28 mouse cellular contexts compared by ENCODE assay signal in the genomic region with DNA sequence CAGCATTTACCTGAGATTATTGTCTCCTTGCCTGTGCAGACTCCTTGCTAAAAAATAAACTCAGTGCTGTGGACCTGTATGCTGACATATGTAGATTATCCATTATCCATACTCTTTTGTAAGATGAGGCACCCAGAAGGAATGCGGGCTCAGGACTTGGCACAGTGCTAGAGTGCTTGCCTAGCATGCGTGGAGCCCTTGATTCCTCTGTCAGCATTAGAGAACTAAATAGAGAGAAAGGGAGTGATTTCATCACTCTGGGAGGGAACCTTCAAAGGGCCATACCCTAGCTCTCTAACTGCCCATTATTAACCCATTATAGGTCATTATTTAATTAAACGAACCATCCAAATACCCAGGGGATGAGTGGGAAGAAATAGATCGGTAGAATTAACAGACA.
DNase-seq lines count a peak whose midpoint lies in the region; ATAC-seq and TF ChIP-seq lines count a peak whose summit lies in the region.
"Had no signal": no experiment of that assay in that cellular context is flagged by ENCODE, and none has a peak within 500 bp of the region (broad histone marks: within the 10 kb centered on the region; RNA-seq: fewer than 3 reads in every experiment).

No protein-coding gene starts in this region.

- H3K4me3 ChIP-seq in liver, postnatal 0 days (ENCODE audit: low read depth, low read length) = no peak overlapping the region
- no peak overlapping the region for H3K4me3 ChIP-seq in liver, embryonic 12.5 days
- no peak overlapping the region for H3K4me3 ChIP-seq in stomach, embryonic 14.5 days (ENCODE audit: low read depth, low read length)
- H3K4me3 ChIP-seq in midbrain, postnatal 0 days (ENCODE audit: low read depth, low read length) = no peak overlapping the region
- H3K4me3 ChIP-seq: embryonic facial prominence, embryonic 15.5 days; gastrocnemius, adult 2 months; heart, embryonic 13.5 days; hindbrain, embryonic 10.5 days; hindbrain, embryonic 15.5 days; kidney, embryonic 15.5 days; limb, embryonic 13.5 days; midbrain, embryonic 10.5 days; midbrain, embryonic 15.5 days had no signal

- H3K27ac ChIP-seq in liver, postnatal 0 days (ENCODE audit: low read depth) = no peak overlapping the region
- H3K27ac ChIP-seq in liver, embryonic 12.5 days = no peak overlapping the region
- H3K27ac ChIP-seq in stomach, embryonic 14.5 days (ENCODE audit: low read length) = no peak overlapping the region
- H3K27ac ChIP-seq in midbrain, postnatal 0 days (ENCODE audit: low read depth, low read length) = no peak overlapping the region
- H3K27ac ChIP-seq: embryonic facial prominence, embryonic 15.5 days; gastrocnemius, adult 2 months; heart, embryonic 13.5 days; hindbrain, embryonic 10.5 days; hindbrain, embryonic 15.5 days; kidney, embryonic 15.5 days; limb, embryonic 13.5 days; midbrain, embryonic 10.5 days; midbrain, embryonic 15.5 days had no signal

- peaks cover 5% of the 10 kb centered on the region; the same call in 1 of the 2 replicates for H3K4me1 ChIP-seq in liver, postnatal 0 days (ENCODE audit: insufficient read depth)
- peaks cover 4% of the 10 kb centered on the region; the same call in 1 of the 2 replicates for H3K4me1 ChIP-seq in liver, embryonic 12.5 days
- no peaks in the 10 kb centered on the region for H3K4me1 ChIP-seq in stomach, embryonic 14.5 days (ENCODE audit: control insufficient read depth, insufficient read depth, low read length)
- H3K4me1 ChIP-seq in midbrain, postnatal 0 days (ENCODE audit: insufficient read depth, low read length) = no peaks in the 10 kb centered on the region
- H3K4me1 ChIP-seq: embryonic facial prominence, embryonic 15.5 days; hindbrain, embryonic 10.5 days; hindbrain, embryonic 15.5 days; limb, embryonic 13.5 days; midbrain, embryonic 10.5 days; midbrain, embryonic 15.5 days had no signal

- H3K27me3 ChIP-seq in liver, postnatal 0 days (ENCODE audit: insufficient read depth, low read length) = no peaks in the 10 kb centered on the region
- no peaks in the 10 kb centered on the region for H3K27me3 ChIP-seq in liver, embryonic 12.5 days (replicated peaks)
- H3K27me3 ChIP-seq in stomach, embryonic 14.5 days (ENCODE audit: control insufficient read depth, insufficient read depth, low read length) = no peaks in the 10 kb centered on the region
- H3K27me3 ChIP-seq in midbrain, postnatal 0 days (ENCODE audit: insufficient read depth, low read length) = no peaks in the 10 kb centered on the region
- H3K27me3 ChIP-seq: embryonic facial prominence, embryonic 15.5 days; heart, embryonic 13.5 days; hindbrain, embryonic 15.5 days; kidney, embryonic 15.5 days; limb, embryonic 13.5 days; midbrain, embryonic 15.5 days had no signal

- TF ChIP-seq EP300 in liver, postnatal 0 days (IDR thresholded peaks at IDR 0.05; ENCODE audit: low read depth) = no peak

- no peak for DNase-seq in liver, postnatal 0 days
- peak; percentile 41 for DNase-seq in 3T3-L1 (ENCODE audit: low read depth, low spot score)
- DNase-seq in NIH3T3 (ENCODE audit: low read depth) = peak; percentile 25
- no peak for DNase-seq in midbrain, postnatal 0 days (ENCODE audit: low spot score)
- DNase-seq in heart, adult 18-20 months = no peak
- DNase-seq: adrenal gland, postnatal 14 days; B cell, adult 2 months; cerebellum, adult 18-20 months; cerebellum, postnatal 10 days; gastrocnemius, adult 2 months; gastrocnemius, postnatal 36 days; heart, postnatal 10 days; kidney, adult 18-20 months; kidney, postnatal 25 days; right cerebral cortex, adult 18-20 months; spleen, adult 18-20 months had no signal

- H3K9ac ChIP-seq in liver, postnatal 0 days (replicated peaks) = no peak overlapping the region
- no peak overlapping the region for H3K9ac ChIP-seq in liver, embryonic 12.5 days
- no peak overlapping the region for H3K9ac ChIP-seq in stomach, embryonic 14.5 days (replicated peaks; ENCODE audit: low read depth, low read length)
- no peak overlapping the region for H3K9ac ChIP-seq in midbrain, postnatal 0 days (replicated peaks; ENCODE audit: low read length, poor library complexity, severe bottlenecking)
- H3K9ac ChIP-seq: embryonic facial prominence, embryonic 15.5 days; heart, embryonic 13.5 days; hindbrain, embryonic 15.5 days; kidney, embryonic 15.5 days; limb, embryonic 13.5 days; midbrain, embryonic 15.5 days had no signal

- ATAC-seq in liver, postnatal 0 days = peak; percentile 47; the same call in 1 of the 2 replicates
- no peak for ATAC-seq in liver, embryonic 12.5 days
- 0 out of 2 replicates have a peak, but pooled peaks have one; percentile 28 for ATAC-seq in stomach, embryonic 14.5 days (ENCODE audit: insufficient number of reproducible peaks, insufficient read depth, low FRiP score, low read depth)
- ATAC-seq in midbrain, postnatal 0 days (ENCODE audit: low FRiP score) = no peak
- ATAC-seq: forebrain, embryonic 14.5 days; midbrain, embryonic 15.5 days had no signal

- H3K9me3 ChIP-seq in liver, postnatal 0 days (ENCODE audit: low read length) = no peaks in the 10 kb centered on the region
- H3K9me3 ChIP-seq in liver, embryonic 12.5 days (replicated peaks) = no peaks in the 10 kb centered on the region
- no peaks in the 10 kb centered on the region for H3K9me3 ChIP-seq in stomach, embryonic 14.5 days (ENCODE audit: control insufficient read depth, low read depth, low read length)
- H3K9me3 ChIP-seq in midbrain, postnatal 0 days (ENCODE audit: low read length) = no peaks in the 10 kb centered on the region
- H3K9me3 ChIP-seq: embryonic facial prominence, embryonic 15.5 days; heart, embryonic 13.5 days; hindbrain, embryonic 10.5 days; hindbrain, embryonic 15.5 days; kidney, embryonic 15.5 days; limb, embryonic 13.5 days; midbrain, embryonic 10.5 days; midbrain, embryonic 15.5 days had no signal

- no peak overlapping the region for H3K4me2 ChIP-seq in liver, postnatal 0 days (ENCODE audit: low read depth, low read length)
- no peak overlapping the region for H3K4me2 ChIP-seq in liver, embryonic 12.5 days
- H3K4me2 ChIP-seq in stomach, embryonic 14.5 days (replicated peaks; ENCODE audit: low read depth, low read length) = no peak overlapping the region
- no peak overlapping the region for H3K4me2 ChIP-seq in midbrain, postnatal 0 days (ENCODE audit: low read depth, low read length, poor library complexity, severe bottlenecking)
- H3K4me2 ChIP-seq: embryonic facial prominence, embryonic 15.5 days; heart, embryonic 13.5 days; hindbrain, embryonic 15.5 days; kidney, embryonic 15.5 days; limb, embryonic 13.5 days; liver, embryonic 11.5 days; midbrain, embryonic 15.5 days had no signal

- no peaks in the 10 kb centered on the region for H3K36me3 ChIP-seq in liver, postnatal 0 days (replicated peaks; ENCODE audit: insufficient read depth, low read length)
- H3K36me3 ChIP-seq in liver, embryonic 12.5 days = no peaks in the 10 kb centered on the region
- H3K36me3 ChIP-seq in stomach, embryonic 14.5 days (ENCODE audit: control insufficient read depth, insufficient read depth, low read length) = no peaks in the 10 kb centered on the region
- H3K36me3 ChIP-seq in midbrain, postnatal 0 days (ENCODE audit: insufficient read depth, low read length) = no peaks in the 10 kb centered on the region
- H3K36me3 ChIP-seq: embryonic facial prominence, embryonic 15.5 days; heart, embryonic 13.5 days; hindbrain, embryonic 10.5 days; hindbrain, embryonic 15.5 days; kidney, embryonic 15.5 days; limb, embryonic 13.5 days; midbrain, embryonic 10.5 days; midbrain, embryonic 15.5 days had no signal

- WGBS in liver, postnatal 0 days (ENCODE audit: insufficient replicate concordance) = 58% methylated on average over 4 of the region's 4 CpGs
- 71% methylated on average over 4 of the region's 4 CpGs for WGBS in liver, embryonic 12.5 days (ENCODE audit: insufficient replicate concordance)
- 77% methylated on average over 4 of the region's 4 CpGs for WGBS in stomach, embryonic 14.5 days
- WGBS in midbrain, postnatal 0 days = 71% methylated on average over 4 of the region's 4 CpGs

- TF ChIP-seq CTCF in liver, postnatal 0 days (IDR thresholded peaks at IDR 0.05; ENCODE audit: low read depth) = no peak
- no peak for TF ChIP-seq CTCF in midbrain, postnatal 0 days (IDR thresholded peaks at IDR 0.05)

Comparison
In these comparisons a context has a peak if more than half of its experiments do, and no peak if none do; other contexts are left out.
1. ATAC-seq: peak in liver, postnatal 0 days (single experiment) and stomach, embryonic 14.5 days (single experiment); none in liver, embryonic 12.5 days (single experiment) and midbrain, postnatal 0 days (single experiment).
2. DNase-seq: peak in 3T3-L1 (single experiment) and NIH3T3 (single experiment); none in liver, postnatal 0 days (single experiment), midbrain, postnatal 0 days (single experiment) and heart, adult 18-20 months (0 of 2).